Mouse (Mus musculus) liver, embryonic 14.5 days (tissue): ENCODE results near the gene Csnk1g1. TPM values are rescaled to one million over a fixed set of nuclear protein-coding genes. Genes with fewer than 3 reads are reported as not detected.

Experiments used
- ATAC-seq: fragments of 200-750 bp; cut with Nextera tagmentation; 2 replicates; pipeline ENCODE4 v1.8.0; 2017; ENCODE audit warnings: moderate number of reproducible peaks, mild to moderate bottlenecking, moderate library complexity; ENCODE audit not compliant: insufficient read depth
- DNase-seq, 3 experiments: peaks; one replicate each; pipeline ENCODE4 v3.0.0-alpha.2; 2012 to 2013; ENCODE audit warnings: low read depth in 3 of 3, low spot score in 3 of 3
- H3K27ac ChIP-seq: fragments of 300-500 bp; sonication (generic); 2 replicates; pipeline ENCODE4 v1.5.1; 2014; ENCODE audit warnings: moderate library complexity, mild to moderate bottlenecking, control low read depth, inconsistent platforms
- H3K27me3 ChIP-seq: fragments of 300-500 bp; sonication (generic); 2 replicates; pipeline ENCODE4 v1.6.1; 2014; ENCODE audit warnings: mild to moderate bottlenecking, low read length, moderate library complexity; ENCODE audit not compliant: control insufficient read depth, insufficient read depth
- H3K36me3 ChIP-seq: fragments of 300-500 bp; sonication (generic); replicated peaks from 2 replicates; pipeline ENCODE4 v1.6.1; 2014; ENCODE audit warnings: low read depth; ENCODE audit not compliant: control insufficient read depth, insufficient read depth
- H3K4me1 ChIP-seq, 2 experiments: fragments of 200-500 bp in 1 of 2; fragments of 300-500 bp in 1 of 2; sonication (generic) in 1 of 2; replicated peaks; 2 replicates each; pipeline ENCODE4 v1.6.1; 2012 to 2014; ENCODE audit warnings: antibody characterized with exemption in 1 of 2, inconsistent platforms in 1 of 2, low read length in 1 of 2; ENCODE audit not compliant: control insufficient read depth in 2 of 2, insufficient read depth in 2 of 2
- H3K4me2 ChIP-seq: fragments of 300-500 bp; sonication (generic); 2 replicates; pipeline ENCODE4 v1.6.1; 2014; ENCODE audit warnings: low read depth, mild to moderate bottlenecking, control low read depth, moderate library complexity
- H3K4me3 ChIP-seq, 2 experiments: fragments of 200-500 bp in 1 of 2; fragments of 300-500 bp in 1 of 2; sonication (generic) in 1 of 2; 2 replicates each; pipeline ENCODE4 v1.5.1; 2012 to 2014; ENCODE audit warnings: low read depth in 2 of 2, low read length in 2 of 2, mild to moderate bottlenecking in 2 of 2, control low read depth in 1 of 2, inconsistent platforms in 1 of 2, moderate library complexity in 1 of 2; ENCODE audit not compliant: insufficient read depth in 1 of 2
- H3K9ac ChIP-seq: fragments of 300-500 bp; sonication (generic); replicated peaks from 2 replicates; pipeline ENCODE4 v1.6.1; 2014; ENCODE audit warnings: mild to moderate bottlenecking, control low read depth, moderate library complexity
- H3K9me3 ChIP-seq: fragments of 300-500 bp; sonication (generic); 2 replicates; pipeline ENCODE4 v1.6.1; 2016; ENCODE audit warnings: low read length, mixed read lengths; ENCODE audit not compliant: control insufficient read depth
- CTCF ChIP-seq: IDR thresholded peaks from 2 replicates; pipeline ENCODE4 v1.5.1; 2016; ENCODE audit warnings: antibody characterized with exemption, low read depth, control low read depth
- EP300 ChIP-seq: IDR thresholded peaks from 2 replicates; pipeline ENCODE4 v1.6.1; 2016; ENCODE audit warnings: antibody characterized with exemption, low read depth
- WGBS: fragments of 180-500 bp; shearing (Covaris S2); extraction: QIAGEN DNeasy Blood & Tissue Kit; methylation state at CpG from one replicate; pipeline ENCODE4 v1.1.7; 2014; ENCODE audit not compliant: insufficient replicate concordance; 5-methylcytosine and 5-hydroxymethylcytosine counted together
- polyA plus RNA-seq, 2 experiments: library from polyadenylated mRNA; depleted of rRNA in 1 of 2; stranded (reverse) in 1 of 2; unstranded in 1 of 2; fragments of >200 nt; fragmentation: Nextera tagmentation in 1 of 2; extraction: Ambion mirVana in 1 of 2; gene quantifications; 2 replicates each; pipeline versions ENCODE4 v1.2.1 to v1.2.3; 2012 to 2014

Csnk1g1 gene
- 1.6 and 2.5 TPM in 2 replicates for polyA plus RNA-seq (2012; rRNA removed)
- polyA plus RNA-seq (2014; fragmentation: Nextera tagmentation; extraction: Ambion mirVana) = 3.5 and 3.7 TPM in 2 replicates

GRCm38 (mm10) chr9:65908394-65909300, at the start of gene Csnk1g1, which contains the start of gene Trip4:
TSS of gene Csnk1g1 (plus strand) at chr9:65908924.
TSS of gene Trip4 (minus strand) at chr9:65908794.
- DNase-seq (peak; percentile 86 to 90 (median 87)), ATAC-seq (peak; percentile 96)
- H3K9me3 ChIP-seq = no peaks in the 10 kb centered on the region
- no peak for TF ChIP-seq EP300
- peak; percentile 45 for TF ChIP-seq CTCF
- peak within 1 kb of the TSS; percentile 84 for H3K9ac ChIP-seq
- peaks cover 8 to 9% of the 10 kb centered on the region in 2 experiments for H3K4me1 ChIP-seq
- H3K27ac ChIP-seq = peak within 1 kb of the TSS; percentile 75
- H3K27me3 ChIP-seq = no peaks in the 10 kb centered on the region
- peaks cover 8% of the 10 kb centered on the region for H3K36me3 ChIP-seq
- peak within 1 kb of the TSS; percentile 95 for H3K4me2 ChIP-seq
- H3K4me3 ChIP-seq = peak within 1 kb of the TSS; percentile 92 to 93
- WGBS = 1% methylated on average over 38 of the region's 38 CpGs

GRCm38 (mm10) chr9:65859656-65860055, 49.1 kb upstream of the Csnk1g1 start:
- peaks cover 6% of the 10 kb centered on the region for H3K36me3 ChIP-seq
- TF ChIP-seq EP300 = no peak
- no peak for TF ChIP-seq CTCF
- H3K27me3 ChIP-seq = no peaks in the 10 kb centered on the region
- no peak overlapping the region for H3K4me3 ChIP-seq
- H3K4me1 ChIP-seq = no peaks in the 10 kb centered on the region
- DNase-seq (no peak), ATAC-seq (no peak)
- no peak overlapping the region for H3K4me2 ChIP-seq
- no peaks in the 10 kb centered on the region for H3K9me3 ChIP-seq
- H3K9ac ChIP-seq = no peak overlapping the region
- 47% methylated on average over 1 of the region's 1 CpGs for whole genome bisulfite sequencing
- no peak overlapping the region for H3K27ac ChIP-seq

GRCm38 (mm10) chr9:65884564-65885315, 24.0 kb upstream of the Csnk1g1 start:
- peaks cover 2% of the 10 kb centered on the region for H3K36me3 ChIP-seq
- under 1% methylated on average over 37 of the region's 37 CpGs for WGBS
- TF ChIP-seq CTCF (peak; percentile 47; the same call in 1 of the 2 replicates), EP300 (0 out of 2 replicates have a peak, but pooled peaks have one; percentile 4)
- H3K4me3 ChIP-seq = peak overlapping the region; percentile 83 to 87
- H3K4me1 ChIP-seq = peaks cover 0 to 5% of the 10 kb centered on the region in 2 experiments; a peak in 1 of 4 replicates
- peak; percentile 74 to 79 (median 75) for DNase-seq
- H3K9me3 ChIP-seq = no peaks in the 10 kb centered on the region
- H3K9ac ChIP-seq = peak overlapping the region; percentile 88
- H3K27ac ChIP-seq = peak overlapping the region; percentile 87
- H3K4me2 ChIP-seq = peak overlapping the region; percentile 83
- H3K27me3 ChIP-seq = no peaks in the 10 kb centered on the region
- ATAC-seq = peak; percentile 98

GRCm38 (mm10) chr9:65890143-65890628, 18.5 kb upstream of the Csnk1g1 start, which contains the start of gene Pclaf:
TSS of gene Pclaf (plus strand) at chr9:65890237.
- WGBS = 1% methylated on average over 21 of the region's 21 CpGs
- Histone ChIP-seq H3K27me3 (no peaks in the 10 kb centered on the region), H3K27ac (peak within 1 kb of the TSS; percentile 2), H3K4me3 (peak within 1 kb of the TSS; percentile 70 to 90), H3K4me1 (peaks cover 7% of the 10 kb centered on the region in 2 experiments; a peak in 3 of 4 replicates), H3K4me2 (peak within 1 kb of the TSS; percentile 79), H3K9ac (peak within 1 kb of the TSS; percentile 86), H3K36me3 (peaks cover 20% of the 10 kb centered on the region), H3K9me3 (no peaks in the 10 kb centered on the region)
- peak; percentile 80 to 88 (median 83) for DNase-seq
- no peak for TF ChIP-seq EP300
- TF ChIP-seq CTCF = peak; percentile 11; the same call in 1 of the 2 replicates
- ATAC-seq = peak; percentile 94
